Mouse (Mus musculus): ENCODE measurements around the gene Adamts15.

- TF ChIP-seq CTCF (IDR thresholded peaks at IDR 0.05) (peak; percentile 61), EP300 (IDR thresholded peaks at IDR 0.05) (no peak)
Observed at GRCm38 (mm10) chr9:30953287-30953686, 31.0 kb upstream of the Adamts15 start.
